In the genomic region with DNA sequence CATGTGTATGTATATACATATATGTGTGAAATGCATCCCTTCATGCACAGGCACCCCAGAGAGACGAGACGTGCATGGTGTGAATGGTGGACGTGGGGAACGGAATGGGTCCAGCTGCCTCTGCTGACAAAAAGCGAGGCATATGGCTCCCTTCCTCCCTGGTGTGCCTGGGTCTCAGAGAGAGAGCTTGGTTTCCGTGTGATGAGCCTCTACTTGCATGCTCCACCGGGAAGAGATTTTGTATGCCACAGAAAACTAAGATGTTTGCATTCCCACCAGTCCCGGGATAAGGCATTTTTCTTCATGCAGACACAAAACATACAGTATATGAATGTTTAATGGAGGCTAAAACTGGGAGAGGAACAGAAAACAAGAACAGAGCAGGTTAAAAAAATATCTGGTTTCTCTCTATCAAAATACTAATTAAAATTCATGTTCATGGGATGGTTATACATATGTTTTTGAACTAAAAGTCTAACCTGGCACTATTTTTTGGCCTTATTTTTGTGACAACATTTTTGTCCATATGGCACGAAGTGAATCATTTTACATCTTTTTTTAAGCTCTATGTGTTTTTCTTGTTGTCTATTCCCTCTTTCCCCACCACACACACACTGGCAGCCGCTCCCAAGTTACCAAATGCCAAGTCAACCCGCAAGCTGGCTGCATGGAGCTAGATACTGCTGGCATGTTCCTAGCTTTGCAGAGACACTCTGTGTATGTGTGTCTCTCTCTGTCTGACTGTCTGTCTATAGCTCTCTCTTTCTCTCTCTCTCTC, we compare ENCODE assay signal across 14 mouse cellular contexts.
A peak's percentile ranks its signal among the peaks of the same experiment; 100 is the strongest.
DNase-seq lines count a peak whose midpoint lies in the region; ATAC-seq and TF ChIP-seq lines count a peak whose summit lies in the region.
"Had no signal": no experiment of that assay in that cellular context is flagged by ENCODE, and none has a peak within 500 bp of the region (broad histone marks: within the 10 kb centered on the region; RNA-seq: fewer than 3 reads in every experiment).

No protein-coding gene starts in this region.

- 83% methylated on average over 11 of the region's 11 CpGs for WGBS in midbrain, embryonic 10.5 days
- 70% methylated on average over 11 of the region's 11 CpGs for WGBS in midbrain, embryonic 15.5 days
- 88% methylated on average over 11 of the region's 11 CpGs for WGBS in kidney, adult 2 months

- no peaks in the 10 kb centered on the region for H3K36me3 ChIP-seq in midbrain, embryonic 10.5 days
- H3K36me3 ChIP-seq in midbrain, embryonic 15.5 days (replicated peaks), result no peaks in the 10 kb centered on the region
- H3K36me3 ChIP-seq in kidney, adult 2 months (ENCODE audit: control insufficient read depth, insufficient read depth, low read length), result no peaks in the 10 kb centered on the region

- no peak for ATAC-seq in midbrain, embryonic 15.5 days (replicated peaks)
- ATAC-seq: midbrain, embryonic 16.5 days had no signal

- H3K4me3 ChIP-seq in midbrain, embryonic 10.5 days, result no peak overlapping the region
- no peak overlapping the region for H3K4me3 ChIP-seq in midbrain, embryonic 15.5 days
- H3K4me3 ChIP-seq in kidney, adult 2 months (ENCODE audit: insufficient read depth, low read depth, low read length), result no peak overlapping the region

- no peaks in the 10 kb centered on the region for H3K9me3 ChIP-seq in midbrain, embryonic 10.5 days (replicated peaks)
- no peaks in the 10 kb centered on the region for H3K9me3 ChIP-seq in midbrain, embryonic 15.5 days

- H3K27ac ChIP-seq in midbrain, embryonic 10.5 days (replicated peaks), result peak overlapping the region; percentile 53; the same call in 1 of the 2 replicates
- H3K27ac ChIP-seq in midbrain, embryonic 15.5 days, result no peak overlapping the region
- H3K27ac ChIP-seq in kidney, adult 2 months (ENCODE audit: insufficient read depth, low read depth, low read length), result no peak overlapping the region

- H3K27me3 ChIP-seq in midbrain, embryonic 10.5 days (ENCODE audit: low read depth, poor library complexity, severe bottlenecking), result peaks cover 23% of the 10 kb centered on the region
- H3K27me3 ChIP-seq in midbrain, embryonic 15.5 days (replicated peaks), result no peaks in the 10 kb centered on the region
- H3K27me3 ChIP-seq in kidney, adult 2 months (replicated peaks; ENCODE audit: control insufficient read depth, insufficient read depth, low read length), result no peaks in the 10 kb centered on the region

- TF ChIP-seq POLR2A in kidney, adult 2 months (IDR thresholded peaks at IDR 0.05; ENCODE audit: low read depth, low read length), result no peak

- no peak for DNase-seq in midbrain, embryonic 10.5 days (ENCODE audit: low spot score)
- DNase-seq in layer of hippocampus, adult 11-12 months (ENCODE audit: low spot score), result peak; percentile 78
- peak; percentile 11 to 79 for DNase-seq in left cerebral cortex, adult 9 months (ENCODE audit: low spot score in 2 of 2)
- peak; percentile 64 for DNase-seq in right cerebral cortex, postnatal 4 days
- DNase-seq in kidney, adult 2 months, result no peak
- DNase-seq in gastrocnemius, postnatal 10 days, result no peak
- DNase-seq in heart, postnatal 4 days, result no peak
- DNase-seq: adrenal gland, adult 8-10 months; cerebellum, adult 11-12 months; gastrocnemius, postnatal 36 days; lung, postnatal 14 days had no signal

- H3K4me2 ChIP-seq in midbrain, embryonic 15.5 days, result no peak overlapping the region
- H3K4me2 ChIP-seq: liver, embryonic 11.5 days had no signal

- no peak for TF ChIP-seq CTCF in kidney, adult 2 months (conservative IDR thresholded peaks at IDR 0.05; ENCODE audit: insufficient read depth, insufficient read length, low read depth, low read length)

- peaks cover 26% of the 10 kb centered on the region for H3K4me1 ChIP-seq in midbrain, embryonic 10.5 days
- H3K4me1 ChIP-seq in midbrain, embryonic 15.5 days, result peaks cover 8% of the 10 kb centered on the region; the same call in 1 of the 2 replicates
- no peaks in the 10 kb centered on the region for H3K4me1 ChIP-seq in kidney, adult 2 months (ENCODE audit: control insufficient read depth, insufficient read depth, low read length)

- no peak overlapping the region for H3K9ac ChIP-seq in midbrain, embryonic 15.5 days

Comparison
In these comparisons a context has a peak if more than half of its experiments do, and no peak if none do; other contexts are left out.
1. DNase-seq: peak in layer of hippocampus, adult 11-12 months (single experiment), left cerebral cortex, adult 9 months (2 of 2) and right cerebral cortex, postnatal 4 days (single experiment); none in midbrain, embryonic 10.5 days (single experiment), kidney, adult 2 months (single experiment), gastrocnemius, postnatal 10 days (single experiment) and heart, postnatal 4 days (single experiment).